Mouse (Mus musculus) neural tube, embryonic 12.5 days (tissue): ENCODE data around the gene Tpst2. TPM values are rescaled to one million over a fixed set of nuclear protein-coding genes. Genes with fewer than 3 reads are reported as not detected.

ENCODE experiments used
- ATAC-seq: fragments of 200-750 bp; cut with Nextera tagmentation; 2 replicates; pipeline ENCODE4 v1.8.0; 2017; ENCODE audit warnings: low read depth, mild to moderate bottlenecking, moderate TSS enrichment, moderate library complexity; ENCODE audit not compliant: low FRiP score
- H3K27ac ChIP-seq: fragments of 300-500 bp; sonication (generic); 2 replicates; pipeline ENCODE4 v1.5.1; 2016
- H3K27me3 ChIP-seq: fragments of 300-500 bp; sonication (generic); replicated peaks from 2 replicates; pipeline ENCODE4 v1.6.1; 2016; ENCODE audit warnings: mild to moderate bottlenecking
- H3K36me3 ChIP-seq: fragments of 300-500 bp; sonication (generic); 2 replicates; pipeline ENCODE4 v1.6.1; 2016; ENCODE audit warnings: mild to moderate bottlenecking
- H3K4me1 ChIP-seq: fragments of 300-500 bp; sonication (generic); 2 replicates; pipeline ENCODE4 v1.6.1; 2016
- H3K4me2 ChIP-seq: fragments of 300-500 bp; sonication (generic); replicated peaks from 2 replicates; pipeline ENCODE4 v1.6.1; 2016; ENCODE audit warnings: mild to moderate bottlenecking
- H3K4me3 ChIP-seq: fragments of 300-500 bp; sonication (generic); 2 replicates; pipeline ENCODE4 v1.5.1; 2016
- H3K9ac ChIP-seq: fragments of 300-500 bp; sonication (generic); 2 replicates; pipeline ENCODE4 v1.6.1; 2016; ENCODE audit warnings: mild to moderate bottlenecking
- H3K9me3 ChIP-seq: fragments of 300-500 bp; sonication (generic); 2 replicates; pipeline ENCODE4 v1.6.1; 2016; ENCODE audit warnings: mild to moderate bottlenecking
- WGBS: fragments of 180-500 bp; shearing (Covaris S2); methylation state at CpG from one replicate; pipeline ENCODE4 v1.1.7; 2016; 5-methylcytosine and 5-hydroxymethylcytosine counted together
- polyA plus RNA-seq: library from polyadenylated mRNA; unstranded; fragments of >200 nt; fragmentation: Nextera tagmentation; extraction: Ambion mirVana; gene quantifications from 2 replicates; pipeline ENCODE4 v1.2.1, GENCODE M21; 2016

The Tpst2 gene
- polyA plus RNA-seq, 1 experiment from 2014 or later = 28.7 TPM

GRCm38 (mm10) chr5:112335473-112335872 lies 59.0 kb downstream of the Tpst2 start:
- no peak overlapping the region for H3K9ac ChIP-seq
- no peaks in the 10 kb centered on the region for H3K9me3 ChIP-seq
- no peaks in the 10 kb centered on the region for H3K27me3 ChIP-seq
- H3K4me2 ChIP-seq = no peak overlapping the region
- no peak overlapping the region for H3K27ac ChIP-seq
- no peaks in the 10 kb centered on the region for H3K4me1 ChIP-seq
- no peak overlapping the region for H3K4me3 ChIP-seq
- 40% methylated on average over 2 of the region's 2 CpGs for WGBS
- H3K36me3 ChIP-seq = peaks cover 90% of the 10 kb centered on the region
- ATAC-seq = peak; percentile 44; the same call in 1 of the 2 replicates

DNA sequence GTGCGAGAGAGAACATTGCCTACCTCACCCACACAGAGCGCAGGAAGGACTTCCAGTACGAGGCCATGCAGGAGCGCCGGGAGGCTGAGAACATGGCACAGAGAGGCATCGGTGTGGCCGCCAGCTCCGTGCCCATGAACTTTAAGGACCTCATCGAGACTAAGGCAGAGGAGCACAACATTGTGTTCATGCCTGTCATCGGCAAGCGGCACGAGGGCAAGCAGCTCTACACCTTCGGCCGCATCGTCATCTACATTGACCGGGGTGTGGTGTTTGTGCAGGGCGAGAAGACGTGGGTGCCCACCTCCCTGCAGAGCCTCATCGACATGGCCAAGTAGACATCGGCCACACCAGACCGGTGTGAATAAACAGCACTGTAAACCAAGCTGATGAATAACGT lies 60.5 kb downstream of the Tpst2 start:
- H3K4me2 ChIP-seq = no peak overlapping the region
- no peaks in the 10 kb centered on the region for H3K9me3 ChIP-seq
- ATAC-seq = no peak
- 94% methylated on average over 22 of the region's 22 CpGs for WGBS
- peaks cover 79% of the 10 kb centered on the region for H3K36me3 ChIP-seq
- H3K4me1 ChIP-seq = peaks cover 6% of the 10 kb centered on the region
- no peak overlapping the region for H3K27ac ChIP-seq
- no peak overlapping the region for H3K4me3 ChIP-seq
- no peak overlapping the region for H3K9ac ChIP-seq
- H3K27me3 ChIP-seq = no peaks in the 10 kb centered on the region

DNA sequence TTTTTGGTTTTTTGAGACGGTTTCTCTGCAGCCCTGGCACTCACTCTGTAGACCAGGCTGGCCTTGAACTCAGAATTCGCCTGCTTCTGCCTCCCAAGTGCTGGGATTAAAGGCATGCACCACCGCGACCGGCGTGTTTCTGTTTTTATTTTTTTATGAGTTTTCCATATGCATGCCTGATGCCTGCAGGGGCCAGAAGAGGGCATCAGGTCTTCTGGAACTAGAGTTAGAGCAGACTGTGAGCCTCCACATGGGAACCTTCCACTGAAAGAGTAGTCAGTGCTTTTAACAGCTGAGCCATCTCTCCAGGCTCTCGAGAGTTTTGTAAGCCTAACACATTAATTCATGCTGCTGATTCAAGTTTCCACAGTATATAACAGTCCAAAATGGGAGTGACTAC lies 62.7 kb downstream of the Tpst2 start:
- WGBS = 79% methylated on average over 7 of the region's 7 CpGs
- H3K4me1 ChIP-seq = peaks cover 20% of the 10 kb centered on the region
- H3K36me3 ChIP-seq = peaks cover 57% of the 10 kb centered on the region
- no peak overlapping the region for H3K9ac ChIP-seq
- H3K9me3 ChIP-seq = no peaks in the 10 kb centered on the region
- ATAC-seq = no peak
- no peak overlapping the region for H3K27ac ChIP-seq
- H3K4me3 ChIP-seq = no peak overlapping the region
- no peaks in the 10 kb centered on the region for H3K27me3 ChIP-seq
- no peak overlapping the region for H3K4me2 ChIP-seq

GRCm38 (mm10) chr5:112342463-112343204 lies 66.1 kb downstream of the Tpst2 start, which contains the start of the genes Srrd and Hps4:
TSS of gene Srrd (minus strand) at chr5:112343040.
TSS of gene Hps4 (plus strand) at chr5:112343083.
- peak; percentile 73 for ATAC-seq
- Histone ChIP-seq H3K4me1 (peaks cover 38% of the 10 kb centered on the region), H3K4me2 (peak within 1 kb of the TSS; percentile 75), H3K9ac (peak within 1 kb of the TSS; percentile 82), H3K27ac (no peak within 1 kb of the TSS), H3K4me3 (peak within 1 kb of the TSS; percentile 88), H3K9me3 (no peaks in the 10 kb centered on the region), H3K36me3 (peaks cover 35% of the 10 kb centered on the region), H3K27me3 (no peaks in the 10 kb centered on the region)
- WGBS = 1% methylated on average over 64 of the region's 64 CpGs

- H3K27ac ChIP-seq = no peak overlapping the region
- H3K36me3 ChIP-seq = peaks cover 35% of the 10 kb centered on the region
- H3K4me2 ChIP-seq = peak overlapping the region; percentile 75
- no peaks in the 10 kb centered on the region for H3K27me3 ChIP-seq
- WGBS = 1% methylated on average over 24 of the region's 24 CpGs
- no peaks in the 10 kb centered on the region for H3K9me3 ChIP-seq
- H3K4me3 ChIP-seq = peak overlapping the region; percentile 88
- H3K4me1 ChIP-seq = peaks cover 38% of the 10 kb centered on the region
- peak; percentile 77 for ATAC-seq
- H3K9ac ChIP-seq = peak overlapping the region; percentile 82
These were observed 66.7 kb downstream of the Tpst2 start for GRCm38 (mm10) chr5:112343205-112343595.

- Histone ChIP-seq H3K9me3 (no peaks in the 10 kb centered on the region), H3K36me3 (peaks cover 39% of the 10 kb centered on the region), H3K4me1 (peaks cover 38% of the 10 kb centered on the region), H3K27me3 (no peaks in the 10 kb centered on the region), H3K4me3 (no peak overlapping the region), H3K9ac (no peak overlapping the region; the same call in 1 of the 2 replicates), H3K27ac (no peak overlapping the region), H3K4me2 (peak overlapping the region; percentile 75; the same call in 1 of the 2 replicates)
- ATAC-seq = no peak
- 80% methylated on average over 6 of the region's 6 CpGs for WGBS
These were observed 67.8 kb downstream of the Tpst2 start for GRCm38 (mm10) chr5:112344092-112344960.

DNA sequence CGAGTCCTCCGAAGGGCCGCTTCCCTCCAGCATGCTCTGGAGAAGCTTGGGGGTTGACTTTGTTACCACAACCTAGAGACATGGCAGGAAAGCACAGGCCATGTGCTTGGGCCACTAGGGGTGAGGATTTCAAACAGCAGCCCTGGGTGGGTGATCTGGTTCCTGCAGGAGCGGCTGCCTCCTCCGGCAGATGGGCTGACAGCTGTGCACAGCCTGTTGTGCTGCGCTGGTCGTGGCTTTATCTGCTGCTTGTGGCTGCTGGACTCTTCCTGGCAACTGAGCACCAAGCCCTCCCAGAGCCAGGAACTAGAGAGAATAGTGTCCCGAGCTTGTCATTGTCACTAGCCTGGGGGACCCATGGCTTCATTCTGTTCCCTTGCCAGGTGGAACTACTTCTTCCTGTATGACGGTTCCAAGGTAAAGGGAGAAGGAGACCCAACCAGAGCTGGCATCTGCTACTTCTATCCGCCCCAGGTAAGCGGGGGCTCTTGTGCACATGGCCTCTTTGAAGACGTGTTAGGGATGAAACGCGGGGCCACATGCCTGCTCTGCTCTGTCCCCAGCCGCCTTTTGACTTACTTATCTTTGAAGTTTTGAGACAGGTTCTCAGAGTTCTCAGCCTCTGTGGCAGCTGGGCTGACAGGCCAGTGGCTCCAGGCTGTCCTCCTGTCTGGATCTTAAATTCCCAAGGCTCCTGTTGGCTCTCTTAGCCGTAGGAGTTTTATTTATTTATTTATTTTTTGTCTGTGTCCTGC lies 69.9 kb downstream of the Tpst2 start:
- H3K4me1 ChIP-seq = peaks cover 38% of the 10 kb centered on the region
- no peak for ATAC-seq
- no peak overlapping the region for H3K9ac ChIP-seq
- H3K27me3 ChIP-seq = no peaks in the 10 kb centered on the region
- no peak overlapping the region for H3K27ac ChIP-seq
- whole genome bisulfite sequencing = 89% methylated on average over 16 of the region's 16 CpGs
- no peaks in the 10 kb centered on the region for H3K9me3 ChIP-seq
- H3K4me3 ChIP-seq = no peak overlapping the region
- peaks cover 47% of the 10 kb centered on the region for H3K36me3 ChIP-seq
- H3K4me2 ChIP-seq = 0 out of 2 replicates have a peak overlapping the region, but pooled peaks have one; percentile 9

DNA sequence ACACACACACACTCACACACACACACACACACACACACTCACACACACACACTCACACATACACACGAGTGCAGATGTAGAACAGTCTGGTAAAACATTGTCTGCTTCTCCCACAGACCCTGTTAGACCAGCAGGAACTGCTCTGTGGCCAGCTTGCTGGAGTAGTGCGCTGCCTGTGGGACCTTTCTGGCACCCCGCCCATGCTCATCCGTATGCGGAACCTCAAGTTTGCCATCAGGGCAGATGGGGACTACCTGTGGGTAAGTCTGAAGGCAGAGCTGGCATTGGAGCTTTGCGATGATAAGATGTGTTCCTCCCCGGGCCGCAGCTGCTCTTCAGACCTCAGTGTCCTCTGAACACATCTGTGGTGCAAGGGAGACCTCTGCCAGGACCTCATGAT lies 72.7 kb downstream of the Tpst2 start:
- Histone ChIP-seq H3K4me1 (peaks cover 17% of the 10 kb centered on the region), H3K27me3 (no peaks in the 10 kb centered on the region), H3K4me3 (no peak overlapping the region), H3K9ac (no peak overlapping the region), H3K36me3 (peaks cover 71% of the 10 kb centered on the region), H3K4me2 (no peak overlapping the region), H3K27ac (no peak overlapping the region), H3K9me3 (no peaks in the 10 kb centered on the region)
- 92% methylated on average over 8 of the region's 8 CpGs for WGBS
- no peak for ATAC-seq

DNA sequence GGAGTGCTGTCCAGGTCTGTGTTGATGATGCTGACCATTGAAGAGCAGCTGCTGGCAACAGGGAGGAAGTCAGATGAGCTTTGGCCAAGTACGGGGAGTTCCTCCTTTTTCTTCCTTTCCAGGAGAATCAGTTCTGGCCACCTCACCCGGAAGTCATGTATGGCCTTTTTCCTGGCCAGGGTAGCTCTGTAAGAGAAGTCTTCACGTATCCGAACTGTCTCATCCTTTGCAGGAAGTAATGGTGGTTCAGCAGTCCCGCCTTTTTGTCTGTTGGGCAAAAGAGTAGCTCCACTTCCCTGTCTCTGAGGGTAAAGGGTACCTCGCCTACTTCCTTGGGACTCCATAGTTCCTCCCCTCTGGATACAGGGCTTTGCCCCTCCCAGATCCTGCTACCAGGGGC lies 79.0 kb downstream of the Tpst2 start:
- Histone ChIP-seq H3K36me3 (peaks cover 59% of the 10 kb centered on the region), H3K27ac (no peak overlapping the region), H3K27me3 (no peaks in the 10 kb centered on the region), H3K4me2 (no peak overlapping the region), H3K9me3 (no peaks in the 10 kb centered on the region), H3K9ac (no peak overlapping the region), H3K4me1 (no peaks in the 10 kb centered on the region), H3K4me3 (no peak overlapping the region)
- WGBS = 89% methylated on average over 6 of the region's 6 CpGs
- no peak for ATAC-seq

GRCm38 (mm10) chr5:112355910-112356309 lies 79.4 kb downstream of the Tpst2 start, which contains the start of gene Gm6583:
TSS of gene Gm6583 (minus strand) at chr5:112356033.
- ATAC-seq = no peak
- H3K4me3 ChIP-seq = no peak within 1 kb of the TSS
- peaks cover 55% of the 10 kb centered on the region for H3K36me3 ChIP-seq
- no peak within 1 kb of the TSS for H3K9ac ChIP-seq
- H3K9me3 ChIP-seq = no peaks in the 10 kb centered on the region
- no peak within 1 kb of the TSS for H3K27ac ChIP-seq
- H3K4me2 ChIP-seq = no peak within 1 kb of the TSS
- H3K4me1 ChIP-seq = no peaks in the 10 kb centered on the region
- WGBS = 60% methylated on average over 13 of the region's 13 CpGs
- H3K27me3 ChIP-seq = no peaks in the 10 kb centered on the region

GRCm38 (mm10) chr5:112356322-112356721 lies 79.8 kb downstream of the Tpst2 start:
- H3K36me3 ChIP-seq = peaks cover 52% of the 10 kb centered on the region
- no peak overlapping the region for H3K27ac ChIP-seq
- H3K4me3 ChIP-seq = no peak overlapping the region
- ATAC-seq = no peak
- H3K27me3 ChIP-seq = no peaks in the 10 kb centered on the region
- H3K9ac ChIP-seq = no peak overlapping the region
- WGBS = 92% methylated on average over 9 of the region's 9 CpGs
- no peak overlapping the region for H3K4me2 ChIP-seq
- H3K4me1 ChIP-seq = no peaks in the 10 kb centered on the region
- no peaks in the 10 kb centered on the region for H3K9me3 ChIP-seq

GRCm38 (mm10) chr5:112359520-112359919 lies 83.0 kb downstream of the Tpst2 start:
- H3K36me3 ChIP-seq = peaks cover 45% of the 10 kb centered on the region
- no peak overlapping the region for H3K27ac ChIP-seq
- no peak overlapping the region for H3K4me2 ChIP-seq
- ATAC-seq = no peak
- no peak overlapping the region for H3K9ac ChIP-seq
- H3K27me3 ChIP-seq = no peaks in the 10 kb centered on the region
- H3K4me1 ChIP-seq = no peaks in the 10 kb centered on the region
- H3K9me3 ChIP-seq = 0 out of 2 replicates have a peak, but pooled peaks cover 5% of the 10 kb centered on the region
- H3K4me3 ChIP-seq = no peak overlapping the region
- 90% methylated on average over 4 of the region's 4 CpGs for WGBS
